ENCODE assay signal across 8 mouse cellular contexts in the genomic region with DNA sequence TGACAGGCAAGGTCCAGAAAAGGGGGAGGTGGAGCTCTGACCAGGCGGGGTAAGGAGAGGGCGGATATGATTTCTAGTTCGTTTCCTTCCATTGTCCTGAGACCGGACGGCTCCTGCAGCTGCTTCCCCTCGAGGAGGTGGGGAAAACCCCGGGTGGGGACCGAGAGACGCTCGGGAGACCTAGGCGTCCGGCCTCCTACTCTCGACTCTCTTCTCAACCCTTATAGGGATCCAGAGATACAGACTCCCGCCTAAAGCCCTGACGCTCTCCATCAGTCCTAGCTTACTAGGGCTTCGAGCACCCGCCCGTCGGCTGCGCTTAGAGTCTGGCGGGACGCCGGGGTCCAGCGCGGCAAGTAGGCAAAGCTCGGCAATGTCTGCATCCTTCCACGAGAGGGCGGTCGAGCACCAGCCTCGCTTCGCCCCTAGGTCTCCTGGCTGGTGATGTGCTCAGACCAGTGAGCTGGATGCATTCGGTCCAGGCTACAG. TPM values are rescaled to one million over a fixed set of nuclear protein-coding genes. Genes with fewer than 3 reads are reported as not detected.
DNase-seq lines count a peak whose midpoint lies in the region; ATAC-seq lines count a peak whose summit lies in the region.

No protein-coding gene starts in this region.

- no peak overlapping the region for H3K27ac ChIP-seq in liver, embryonic 12.5 days
- peak overlapping the region; percentile 23; the same call in 1 of the 2 replicates for H3K27ac ChIP-seq in stomach, embryonic 14.5 days (ENCODE audit: low read length)

- peaks cover 9% of the 10 kb centered on the region for H3K36me3 ChIP-seq in liver, embryonic 12.5 days
- H3K36me3 ChIP-seq in stomach, embryonic 14.5 days (ENCODE audit: control insufficient read depth, insufficient read depth, low read length) = peaks cover under 1% of the 10 kb centered on the region; the same call in 1 of the 2 replicates

- H3K9ac ChIP-seq in liver, embryonic 12.5 days = peak overlapping the region; percentile 60
- H3K9ac ChIP-seq in stomach, embryonic 14.5 days (replicated peaks; ENCODE audit: low read depth, low read length) = no peak overlapping the region

- peak overlapping the region; percentile 50 for H3K4me3 ChIP-seq in liver, embryonic 12.5 days
- H3K4me3 ChIP-seq in stomach, embryonic 14.5 days (ENCODE audit: low read depth, low read length) = peak overlapping the region; percentile 30

- no peaks in the 10 kb centered on the region for H3K9me3 ChIP-seq in liver, embryonic 12.5 days (replicated peaks)
- no peaks in the 10 kb centered on the region for H3K9me3 ChIP-seq in stomach, embryonic 14.5 days (ENCODE audit: control insufficient read depth, low read depth, low read length)

- under 1% methylated on average over 31 of the region's 32 CpGs for WGBS in liver, embryonic 12.5 days (ENCODE audit: insufficient replicate concordance)
- WGBS in stomach, embryonic 14.5 days = 1% methylated on average over 31 of the region's 32 CpGs

- peak overlapping the region; percentile 81 for H3K4me2 ChIP-seq in liver, embryonic 12.5 days
- H3K4me2 ChIP-seq in stomach, embryonic 14.5 days (replicated peaks; ENCODE audit: low read depth, low read length) = peak overlapping the region; percentile 53

- peaks cover 90% of the 10 kb centered on the region for H3K4me1 ChIP-seq in liver, embryonic 12.5 days
- H3K4me1 ChIP-seq in stomach, embryonic 14.5 days (ENCODE audit: control insufficient read depth, insufficient read depth, low read length) = peaks cover 9% of the 10 kb centered on the region; the same call in 1 of the 2 replicates

- ATAC-seq in liver, embryonic 12.5 days = peak; percentile 57
- ATAC-seq in stomach, embryonic 14.5 days (ENCODE audit: insufficient number of reproducible peaks, insufficient read depth, low FRiP score, low read depth) = peak; percentile 53

- peak; percentile 84 for DNase-seq in A20 (ENCODE audit: low read depth, low spot score)
- DNase-seq in adrenal gland, adult 18-20 months (ENCODE audit: low spot score in 2 of 2) = peak; percentile 75 to 86
- DNase-seq in embryo, embryonic 9.5 days (ENCODE audit: extremely low spot score) = peak; percentile 85
- DNase-seq in heart, adult 18-20 months = peak; percentile 92 to 93
- DNase-seq in kidney, adult 11 months = peak; percentile 75
- DNase-seq in naive thymus-derived CD4-positive, alpha-beta T cell, adult 2 months (ENCODE audit: low read depth) = peak; percentile 90

- H3K27me3 ChIP-seq in liver, embryonic 12.5 days (replicated peaks) = peaks cover 50% of the 10 kb centered on the region
- peaks cover 19% of the 10 kb centered on the region for H3K27me3 ChIP-seq in stomach, embryonic 14.5 days (ENCODE audit: control insufficient read depth, insufficient read depth, low read length)

RNA-seq across cellular contexts. Expression of a gene that starts 0.7 kb away (rescaled TPM):
- 10 to 100 TPM in 1 of 2 experiments, 1 to 10 TPM in 1; 7.4 to 22.5 TPM for total RNA-seq in adrenal gland, adult 18-20 months (2021)
- total RNA-seq in heart, adult 18-20 months (2021) = 10 to 100 TPM in 1 of 2 experiments, 1 to 10 TPM in 1; 5.5 to 15.5 TPM
- 2.8 and 3.8 TPM in 2 replicates for polyA plus RNA-seq in liver, embryonic 12.5 days (2016; fragmentation: Nextera tagmentation; extraction: Ambion mirVana)
- polyA plus RNA-seq in stomach, embryonic 14.5 days (2014; fragmentation: Nextera tagmentation; extraction: Ambion mirVana) = 11.3 and 12.0 TPM in 2 replicates

RNA-seq across cellular contexts. Expression of a gene that starts 7.4 kb away (rescaled TPM):
- 10 to 100 TPM; 33.7 to 37.3 TPM for total RNA-seq in adrenal gland, adult 18-20 months (2021)
- total RNA-seq in heart, adult 18-20 months (2021) = 10 to 100 TPM; 29.1 to 30.6 TPM
- 97.4 and 104 TPM in 2 replicates for polyA plus RNA-seq in liver, embryonic 12.5 days (2016; fragmentation: Nextera tagmentation; extraction: Ambion mirVana)
- 164 and 167 TPM in 2 replicates for polyA plus RNA-seq in stomach, embryonic 14.5 days (2014; fragmentation: Nextera tagmentation; extraction: Ambion mirVana)

RNA-seq across cellular contexts. Expression of a gene that starts 9.3 kb away (rescaled TPM):
- 1 to 10 TPM; 4.3 to 5.3 TPM for total RNA-seq in adrenal gland, adult 18-20 months (2021)
- total RNA-seq in heart, adult 18-20 months (2021) = 1 to 10 TPM; 2.7 TPM
- polyA plus RNA-seq in liver, embryonic 12.5 days (2016; fragmentation: Nextera tagmentation; extraction: Ambion mirVana) = 6.2 and 7.8 TPM in 2 replicates
- polyA plus RNA-seq in stomach, embryonic 14.5 days (2014; fragmentation: Nextera tagmentation; extraction: Ambion mirVana) = 9.2 and 13.3 TPM in 2 replicates

RNA-seq across cellular contexts. Expression of a gene that starts 9.4 kb away (rescaled TPM):
- total RNA-seq in adrenal gland, adult 18-20 months (2021) = 100 to 1,000 TPM; 179 to 279 TPM
- 100 to 1,000 TPM in 1 of 2 experiments, 10 to 100 TPM in 1; 97.8 to 102 TPM for total RNA-seq in heart, adult 18-20 months (2021)
- polyA plus RNA-seq in liver, embryonic 12.5 days (2016; fragmentation: Nextera tagmentation; extraction: Ambion mirVana) = 159 and 173 TPM in 2 replicates
- 157 and 164 TPM in 2 replicates for polyA plus RNA-seq in stomach, embryonic 14.5 days (2014; fragmentation: Nextera tagmentation; extraction: Ambion mirVana)

RNA-seq across cellular contexts. Expression of a gene that starts 9.4 kb away (rescaled TPM):
- 1 to 10 TPM; 2.4 to 2.9 TPM for total RNA-seq in adrenal gland, adult 18-20 months (2021)
- total RNA-seq in heart, adult 18-20 months (2021) = 1 to 10 TPM; 2.1 to 2.9 TPM
- 6.1 and 8.5 TPM in 2 replicates for polyA plus RNA-seq in liver, embryonic 12.5 days (2016; fragmentation: Nextera tagmentation; extraction: Ambion mirVana)
- 5.6 and 8.8 TPM in 2 replicates for polyA plus RNA-seq in stomach, embryonic 14.5 days (2014; fragmentation: Nextera tagmentation; extraction: Ambion mirVana)
